Mouse (Mus musculus): ENCODE measurements around the gene Cir1.

The Cir1 gene

DNA sequence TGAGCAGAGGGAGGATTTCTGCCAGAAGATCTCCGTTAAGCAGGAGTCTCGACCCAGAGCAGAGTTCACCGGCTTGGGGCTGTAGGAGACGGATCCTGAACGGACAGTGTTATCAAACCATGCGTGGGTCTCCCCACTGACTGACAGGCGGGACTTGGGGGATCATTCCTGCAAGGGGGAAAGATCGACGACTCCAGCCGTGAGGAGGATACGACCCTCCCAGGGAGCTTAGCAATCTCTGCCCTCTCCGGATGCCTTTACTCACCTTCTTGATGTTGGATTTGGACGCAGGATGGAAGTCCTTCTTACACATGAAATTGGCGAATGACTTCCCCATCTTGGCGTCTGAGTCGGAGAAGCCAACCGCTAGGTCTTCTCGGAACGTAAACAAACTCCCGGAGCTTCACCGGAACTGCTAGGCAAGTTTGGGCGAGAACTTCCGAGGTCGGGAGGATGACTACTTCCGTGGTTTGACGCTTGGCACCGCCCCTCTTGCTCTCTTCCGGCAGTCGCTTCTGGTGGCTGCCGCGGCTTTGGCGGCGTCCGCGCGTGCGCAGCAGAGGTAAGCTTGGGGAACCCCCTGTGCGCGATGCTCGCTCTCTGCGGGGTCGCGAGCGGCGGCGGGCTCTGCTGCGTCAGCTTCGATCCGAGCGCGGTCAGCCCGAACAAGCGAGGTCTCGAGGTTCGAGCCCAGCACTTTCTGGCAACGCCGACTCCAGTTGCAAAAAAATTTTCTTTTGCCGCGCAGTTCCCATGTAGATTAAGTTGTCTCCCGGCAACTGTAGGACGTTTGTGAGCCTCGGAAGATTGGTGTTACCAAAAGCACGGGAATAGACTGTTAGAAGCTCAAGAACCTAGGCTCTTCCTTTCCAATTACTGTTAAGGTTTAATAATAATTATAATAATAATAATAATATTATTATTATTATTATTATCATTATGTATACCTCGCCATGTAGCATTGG lies at the start of gene Cir1, which contains the start of gene Scrn3:
Gene Cir1 (minus strand): TSS at position 550 of the 965 bp plus-strand sequence.
Gene Scrn3 (plus strand): TSS at position 450 of the 965 bp plus-strand sequence.
- DNase-seq (ENCODE audit: low read depth, low spot score) = peak; percentile 98

DNA sequence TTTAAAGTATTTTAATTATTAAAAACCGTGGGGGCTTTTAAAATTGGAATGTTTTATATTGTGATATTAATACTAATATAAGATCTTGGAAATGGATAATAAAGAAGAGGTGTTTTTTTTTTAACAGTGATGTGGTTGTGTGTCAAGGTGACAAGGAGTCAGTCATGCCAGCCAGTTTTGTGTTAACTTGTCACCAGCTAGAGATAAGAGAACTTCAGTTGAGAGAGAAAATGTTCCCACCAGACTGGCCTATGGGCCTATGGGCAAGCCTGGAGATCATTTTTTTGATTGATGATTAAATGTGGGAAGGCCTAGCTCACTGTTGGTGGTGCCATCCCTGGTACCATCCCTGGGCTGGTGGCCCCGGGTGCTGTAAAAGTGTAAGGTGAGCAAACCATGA lies 48.0 kb upstream of the Cir1 start:
- DNase-seq (ENCODE audit: low read depth, low spot score) = no peak

DNA sequence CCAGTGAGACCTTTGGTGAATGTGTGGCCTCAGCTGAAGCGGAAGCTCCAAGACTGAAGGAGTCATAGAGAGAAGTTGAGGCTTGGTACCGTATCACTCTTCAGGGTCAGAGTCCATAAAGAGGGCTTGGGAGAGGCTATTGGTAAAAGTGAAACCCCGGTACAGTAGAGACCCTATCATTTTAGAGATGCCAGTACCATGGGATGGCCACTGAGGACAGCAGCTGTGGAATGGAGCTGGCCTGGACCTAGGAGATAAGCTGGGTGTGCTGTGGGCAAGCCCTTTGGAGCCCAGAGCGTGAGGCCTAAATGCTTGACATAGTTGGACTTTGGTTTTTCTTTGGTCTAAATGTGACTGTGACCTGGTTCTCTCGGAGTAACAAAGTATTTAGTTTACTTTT lies 47.4 kb upstream of the Cir1 start:
- DNase-seq (ENCODE audit: low read depth, low spot score) = no peak

DNA sequence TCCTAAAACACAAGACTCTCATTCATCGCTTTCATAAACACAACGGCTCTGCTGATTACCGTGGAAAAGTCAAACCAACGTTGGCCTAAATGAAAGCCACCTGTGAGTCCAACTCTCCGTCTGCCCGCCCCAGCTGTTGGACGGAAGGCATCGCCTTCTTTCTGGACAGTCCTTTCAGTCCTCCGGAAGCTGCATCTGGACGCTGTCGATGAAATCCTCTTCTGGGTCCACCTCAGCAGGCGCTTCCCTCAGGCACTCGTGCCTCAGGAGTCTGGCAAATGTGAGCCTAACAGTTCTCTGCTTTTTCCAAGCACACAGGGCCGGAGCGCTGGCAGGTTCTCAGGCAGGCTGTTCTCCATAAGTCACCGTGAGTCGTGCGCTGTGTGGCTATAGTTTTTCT lies 44.5 kb upstream of the Cir1 start:
- DNase-seq (ENCODE audit: low read depth, low spot score) = no peak

DNA sequence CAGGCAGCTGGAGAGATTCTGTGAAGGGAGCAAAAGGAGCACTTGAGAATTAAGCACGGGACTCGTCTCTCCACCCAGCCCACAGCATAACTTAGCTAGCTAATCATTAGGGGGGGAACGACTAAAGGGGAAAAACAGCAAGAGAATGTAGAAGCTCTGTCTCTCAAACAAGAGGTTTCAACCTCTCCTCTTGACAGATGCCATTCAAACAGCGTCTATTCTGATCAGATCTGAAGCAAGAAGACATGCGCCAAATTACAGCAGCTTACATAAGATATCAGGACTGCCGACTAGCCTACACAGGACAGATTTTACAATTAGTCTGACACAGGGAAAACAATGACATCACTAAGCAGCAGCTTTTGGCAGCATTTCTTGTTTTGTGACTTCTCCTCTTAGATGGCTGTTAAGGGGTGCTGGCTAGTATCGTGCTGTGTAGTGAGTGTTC lies 39.5 kb upstream of the Cir1 start:
- DNase-seq (ENCODE audit: low read depth, low spot score) = no peak

DNA sequence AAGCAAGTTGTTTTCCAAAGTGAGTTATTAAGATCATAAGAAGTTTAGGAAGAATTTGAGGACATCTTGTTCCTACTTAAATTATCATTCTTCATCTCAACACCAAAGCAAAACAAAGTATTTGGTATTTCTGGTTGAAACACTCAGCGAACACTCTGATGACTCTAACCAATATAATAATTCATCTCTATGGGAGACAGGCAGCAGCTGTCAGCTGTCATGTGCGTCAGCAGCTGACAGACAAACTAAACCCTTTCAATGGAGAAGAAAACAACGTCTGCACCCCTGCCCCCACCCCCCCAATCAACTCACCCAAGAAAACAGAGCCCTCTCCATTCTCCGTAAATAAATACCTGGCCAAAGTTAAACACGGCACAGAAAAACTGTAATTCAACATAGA lies 39.0 kb upstream of the Cir1 start:
- no peak for DNase-seq (ENCODE audit: low read depth, low spot score)

DNA sequence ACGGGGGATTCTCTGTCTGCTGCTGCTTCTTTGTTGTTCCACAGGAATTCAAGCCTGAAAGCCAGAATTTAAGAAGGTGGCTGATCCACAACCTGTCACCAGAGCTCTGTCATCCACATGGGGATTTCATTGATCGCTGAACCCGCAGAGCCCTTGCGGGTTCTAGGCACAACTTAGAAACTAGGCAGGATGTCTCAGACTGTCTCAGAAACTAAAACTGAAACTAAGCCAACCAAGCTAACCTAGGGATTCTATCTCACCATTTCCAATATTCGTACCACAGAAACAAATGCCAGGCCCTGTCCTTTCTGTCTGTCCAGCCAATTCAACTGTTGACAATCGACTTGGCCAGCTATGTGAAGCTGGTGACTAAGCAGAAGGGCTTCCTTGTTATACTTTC lies 35.7 kb upstream of the Cir1 start:
- no peak for DNase-seq (ENCODE audit: low read depth, low spot score)

DNA sequence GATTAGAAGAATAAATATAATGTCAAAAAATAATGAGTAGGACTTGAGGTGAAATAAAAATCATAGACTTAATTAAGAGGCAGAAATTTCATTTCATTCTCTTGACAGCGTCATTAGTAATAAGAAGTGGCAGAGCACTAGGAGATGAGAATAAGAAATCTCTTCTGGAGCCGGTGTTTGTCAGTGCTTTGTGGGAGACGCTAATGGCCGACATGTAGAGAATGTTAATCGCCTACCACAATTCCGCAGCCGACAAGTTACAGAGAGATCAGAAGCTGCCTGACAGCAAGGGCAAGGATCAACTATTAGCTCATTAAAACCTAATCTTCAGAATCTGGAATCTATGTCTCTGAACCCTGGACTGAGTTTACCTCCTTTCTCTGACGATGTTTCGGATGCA lies 35.3 kb upstream of the Cir1 start:
- DNase-seq (ENCODE audit: low read depth, low spot score) = no peak

DNA sequence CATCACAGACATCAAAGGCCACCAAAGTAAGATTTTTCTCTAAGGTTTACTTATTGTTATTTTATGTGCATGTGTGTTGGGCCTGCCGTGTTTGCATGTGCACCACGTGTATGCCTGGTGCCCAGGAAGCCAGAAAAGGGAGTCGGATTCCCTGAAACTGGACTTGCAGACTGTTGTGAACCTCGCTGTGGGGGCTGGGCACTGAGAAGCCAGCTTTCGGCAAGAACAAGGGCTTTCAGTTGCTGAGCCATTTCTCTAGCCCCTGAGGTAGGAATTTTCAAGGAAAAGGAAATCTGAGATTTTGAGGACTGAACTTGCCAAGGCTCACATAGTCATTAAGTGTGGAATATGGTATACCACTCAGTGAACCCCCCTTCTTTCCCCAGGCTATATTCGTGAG lies 34.6 kb upstream of the Cir1 start:
- DNase-seq (ENCODE audit: low read depth, low spot score) = no peak

DNA sequence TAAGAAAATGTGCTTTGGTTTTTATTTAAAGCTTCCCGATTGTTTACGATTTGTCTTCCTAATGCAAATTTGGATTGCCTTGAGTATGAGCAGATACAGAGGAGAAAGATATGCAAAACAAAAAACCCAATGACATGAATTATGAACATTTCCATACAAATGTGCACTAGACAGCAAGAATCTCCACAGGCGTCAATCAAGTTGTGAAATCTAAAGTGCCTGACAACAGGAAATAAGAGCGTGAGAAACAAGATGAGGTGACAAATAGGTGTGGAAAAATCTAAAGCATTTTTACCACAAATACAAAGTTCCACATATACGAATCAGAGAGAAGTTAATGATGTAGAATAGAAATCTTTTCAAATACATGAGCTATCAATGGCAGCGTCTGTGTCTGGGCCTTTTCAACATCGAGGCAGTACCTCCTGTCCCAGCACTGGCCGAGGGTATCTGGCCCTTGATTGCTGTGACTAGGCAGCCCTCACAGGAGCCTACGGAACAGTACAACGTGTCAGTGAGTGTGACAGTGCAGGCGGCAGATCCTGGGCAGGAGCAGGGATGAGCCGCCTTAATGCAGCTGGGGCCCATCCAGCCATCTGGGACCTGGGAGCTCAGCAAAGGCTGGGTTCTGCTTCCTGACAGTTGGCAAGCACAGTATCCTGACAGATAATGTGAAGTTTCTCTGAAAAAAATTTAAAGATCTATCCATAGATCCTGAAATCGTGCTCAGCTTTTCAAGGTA lies 34.0 kb upstream of the Cir1 start:
- DNase-seq (ENCODE audit: low read depth, low spot score) = no peak

DNA sequence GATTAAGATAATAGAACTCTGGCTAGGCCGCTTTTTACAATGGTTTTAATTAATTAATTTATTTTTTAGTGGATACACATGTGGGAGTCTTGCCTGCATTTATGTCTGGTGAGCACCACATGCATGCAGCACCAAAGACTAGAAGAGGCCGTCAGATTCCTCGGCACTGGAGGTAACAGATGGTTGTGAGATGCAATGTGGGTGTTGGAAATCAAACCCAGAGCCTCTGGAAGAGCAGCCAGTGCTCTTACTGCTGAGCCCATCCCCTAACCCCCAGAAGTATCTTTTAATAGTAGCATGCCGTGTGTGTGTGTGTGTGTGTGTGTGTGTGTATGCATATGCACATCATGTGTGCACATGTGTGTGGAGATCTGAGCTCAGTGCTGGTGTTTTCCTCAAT lies 32.7 kb upstream of the Cir1 start:
- no peak for DNase-seq (ENCODE audit: low read depth, low spot score)

DNA sequence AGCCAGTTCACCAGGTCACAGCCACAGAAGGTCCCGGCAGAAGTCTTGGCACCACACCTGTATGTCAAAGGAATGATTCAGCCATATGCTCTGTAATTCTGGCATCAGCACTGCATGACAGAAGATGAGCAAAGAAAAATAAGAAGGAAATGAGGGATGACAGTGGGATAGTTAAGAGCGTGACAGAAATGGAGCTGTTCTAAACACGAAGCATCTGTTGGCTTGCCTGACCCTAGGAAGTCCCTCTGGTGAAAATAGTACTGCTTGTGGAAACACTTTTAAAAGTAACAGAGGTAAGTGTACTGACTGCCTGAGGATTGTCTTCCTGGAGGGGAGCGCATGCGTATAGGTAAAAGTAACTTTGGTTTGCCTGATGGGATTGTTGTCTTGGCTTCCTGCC lies 31.2 kb upstream of the Cir1 start:
- no peak for DNase-seq (ENCODE audit: low read depth, low spot score)

DNA sequence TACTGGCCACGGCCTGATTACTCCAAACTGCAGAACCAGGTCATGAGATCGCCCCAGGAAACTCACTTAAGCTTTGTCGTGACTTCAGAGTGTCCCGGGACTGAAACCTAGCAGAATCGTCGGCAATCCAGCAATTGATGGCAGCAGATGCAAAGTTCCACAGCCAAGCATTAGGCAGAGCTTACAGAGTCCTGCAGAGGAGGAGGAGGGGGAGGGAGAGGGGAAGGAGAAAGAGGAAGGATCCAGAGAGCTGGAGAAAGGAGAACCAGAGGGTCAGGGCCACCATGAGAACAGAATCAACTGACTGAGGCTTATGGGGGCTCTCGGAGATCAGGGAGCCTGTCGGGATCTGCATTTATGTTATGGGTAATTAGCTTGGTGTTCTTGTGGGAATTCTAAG lies 25.9 kb upstream of the Cir1 start:
- DNase-seq (ENCODE audit: low read depth, low spot score) = no peak

DNA sequence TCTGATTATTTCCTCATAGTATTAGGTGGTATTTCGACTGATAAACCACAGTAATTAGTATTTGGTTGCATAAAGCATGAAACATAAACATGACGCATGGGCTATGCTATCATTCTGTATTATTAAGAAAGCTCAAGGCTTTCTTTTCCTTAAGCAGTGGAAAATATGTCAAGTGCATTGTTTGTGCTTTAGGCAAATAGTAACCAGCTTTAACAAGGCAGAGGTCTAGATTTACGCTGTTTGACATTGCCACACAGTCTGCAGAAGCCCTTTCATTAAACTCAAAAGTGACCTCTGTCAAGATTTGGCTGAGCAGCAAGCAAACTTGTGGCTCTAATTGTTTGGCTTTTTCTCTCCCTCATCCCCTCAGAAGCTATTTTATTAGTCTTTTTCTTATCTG lies 23.4 kb upstream of the Cir1 start:
- DNase-seq (ENCODE audit: low read depth, low spot score) = no peak

DNA sequence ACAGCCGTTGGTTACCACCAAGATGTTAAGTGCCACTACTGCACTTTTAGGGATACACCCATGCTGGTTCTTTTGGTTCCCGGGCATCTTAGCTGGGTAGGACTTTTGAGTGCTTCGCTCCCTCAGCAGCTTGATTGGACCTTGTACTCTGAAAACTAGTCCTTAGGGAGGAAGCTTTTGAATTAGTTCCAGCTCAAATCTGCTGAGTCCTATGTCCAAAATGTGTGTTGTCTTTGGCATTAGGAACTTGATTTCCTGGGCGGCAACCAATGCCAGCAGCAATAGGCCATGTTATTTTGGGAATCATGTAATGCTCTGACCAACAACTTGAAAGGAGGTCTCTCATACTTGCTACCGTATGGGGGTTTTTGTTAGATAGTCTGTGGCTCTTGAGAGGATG lies 13.4 kb upstream of the Cir1 start:
- DNase-seq (ENCODE audit: low read depth, low spot score) = no peak

DNA sequence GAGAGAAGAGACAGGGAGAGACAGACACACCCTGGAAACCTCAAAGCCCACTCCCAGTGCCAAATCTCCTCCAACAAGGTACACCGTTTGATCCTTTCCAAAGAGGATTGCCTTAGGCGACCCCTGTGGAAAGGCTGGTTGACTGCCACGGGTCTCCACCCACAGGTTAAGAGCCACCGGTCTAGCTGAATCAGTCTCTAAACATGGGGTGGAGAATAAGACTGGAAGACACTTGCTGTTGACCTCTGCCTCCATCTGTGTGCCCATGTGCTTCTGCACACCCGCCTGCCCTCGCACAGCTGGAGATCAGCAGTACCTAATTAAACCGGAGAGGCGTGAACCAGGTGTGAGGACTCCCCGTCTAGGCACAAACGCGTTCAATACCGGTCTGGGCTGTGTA lies 10.5 kb upstream of the Cir1 start:
- peak; percentile 47 for DNase-seq (ENCODE audit: low read depth, low spot score)

DNA sequence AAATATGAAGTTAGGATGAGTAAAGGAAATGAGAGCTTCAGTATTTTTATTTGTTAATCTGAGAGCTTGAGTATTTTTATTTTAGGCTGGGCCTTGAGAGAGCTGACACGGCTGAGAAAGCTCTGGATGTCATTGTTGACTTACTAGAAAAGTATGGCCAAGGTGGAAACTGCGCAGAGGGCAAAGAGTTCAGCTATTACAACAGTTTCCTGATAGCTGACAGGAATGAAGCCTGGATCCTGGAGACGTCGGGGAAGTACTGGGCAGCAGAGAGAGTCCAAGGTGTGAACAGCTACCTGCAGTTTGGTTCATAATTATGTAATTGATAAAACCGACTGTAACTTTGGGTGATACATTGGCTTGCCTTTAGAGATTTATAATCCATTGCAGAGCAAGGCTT lies 6.7 kb upstream of the Cir1 start:
- DNase-seq (ENCODE audit: low read depth, low spot score) = no peak

DNA sequence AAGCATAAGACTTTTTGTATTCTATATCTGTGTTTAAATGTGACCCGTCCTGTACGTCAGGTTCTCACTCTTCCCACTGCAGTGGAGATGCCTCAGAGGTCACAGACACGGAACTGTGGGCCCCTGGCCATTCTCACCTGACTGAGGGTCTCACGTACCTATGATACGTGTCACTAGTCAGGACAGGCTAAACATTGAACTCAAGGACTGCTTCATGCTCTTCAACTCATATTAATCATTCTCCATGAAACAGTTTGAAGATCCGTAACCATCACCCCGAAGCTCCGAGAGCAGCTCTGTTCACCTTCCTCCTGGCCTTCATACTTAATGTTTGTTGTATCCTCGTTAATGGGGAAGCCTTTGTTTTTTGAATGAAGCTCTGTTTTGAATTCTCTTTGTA lies 4.9 kb upstream of the Cir1 start:
- no peak for DNase-seq (ENCODE audit: low read depth, low spot score)

DNA sequence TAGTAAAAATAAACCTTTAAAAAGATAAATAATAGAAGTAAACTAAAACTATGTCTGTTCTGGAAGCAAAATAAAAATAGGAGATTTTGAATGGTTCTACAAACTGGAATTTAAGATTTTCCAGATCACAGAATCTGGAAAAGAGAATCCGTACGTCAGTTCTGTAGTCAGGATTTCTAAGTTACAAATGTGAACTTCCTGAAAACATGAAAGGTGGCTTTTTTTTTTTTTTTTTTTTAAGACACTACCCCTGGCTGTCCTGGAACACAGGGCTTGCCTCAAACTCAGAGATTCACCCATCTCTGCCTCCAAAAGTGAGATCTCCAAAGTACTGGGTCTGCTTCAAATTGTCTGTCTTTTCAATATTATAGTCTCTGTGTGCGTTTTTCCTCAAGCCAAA lies 1.8 kb upstream of the Cir1 start:
- DNase-seq (ENCODE audit: low read depth, low spot score) = no peak

DNA sequence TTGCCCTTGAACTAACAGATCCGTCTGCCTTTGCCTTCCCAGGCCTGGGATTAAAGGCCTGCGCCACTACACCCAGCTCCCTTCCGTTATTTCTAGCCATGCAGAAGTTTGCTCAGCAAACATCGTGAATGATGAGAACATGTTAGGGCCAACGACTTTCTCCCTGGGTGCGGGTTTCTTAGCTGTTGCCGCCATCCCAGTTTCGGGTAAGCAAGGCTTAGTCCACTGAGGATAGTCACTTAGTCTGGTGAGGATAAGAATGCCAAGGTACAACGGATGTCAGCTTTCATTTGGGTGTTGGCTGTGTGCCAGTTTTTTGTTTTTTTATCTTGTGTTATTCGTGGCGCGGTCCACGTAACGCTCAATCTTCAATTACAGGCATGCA lies 608 bp upstream of the Cir1 start:
- DNase-seq (ENCODE audit: low read depth, low spot score) = peak; percentile 31

DNA sequence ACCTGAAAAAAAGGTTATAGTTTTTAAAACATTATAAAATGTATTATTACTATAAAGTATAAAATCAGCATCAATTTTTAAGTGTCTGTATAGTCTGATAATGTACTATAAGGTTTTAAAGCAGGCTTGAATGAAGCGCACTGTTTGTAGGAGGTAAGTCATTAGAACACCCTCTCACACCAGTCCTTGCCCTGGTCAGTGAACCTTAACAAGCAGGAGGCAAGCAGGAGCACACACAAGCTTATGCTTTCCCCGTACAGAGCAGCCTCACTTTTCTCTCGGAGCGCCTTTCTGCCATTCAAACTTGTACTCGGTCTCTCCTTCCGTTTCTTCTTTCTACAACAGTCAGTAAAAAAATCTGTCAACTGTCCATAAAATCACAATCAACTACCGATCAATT lies 6.5 kb downstream of the Cir1 start:
- no peak for DNase-seq (ENCODE audit: low read depth, low spot score)

DNA sequence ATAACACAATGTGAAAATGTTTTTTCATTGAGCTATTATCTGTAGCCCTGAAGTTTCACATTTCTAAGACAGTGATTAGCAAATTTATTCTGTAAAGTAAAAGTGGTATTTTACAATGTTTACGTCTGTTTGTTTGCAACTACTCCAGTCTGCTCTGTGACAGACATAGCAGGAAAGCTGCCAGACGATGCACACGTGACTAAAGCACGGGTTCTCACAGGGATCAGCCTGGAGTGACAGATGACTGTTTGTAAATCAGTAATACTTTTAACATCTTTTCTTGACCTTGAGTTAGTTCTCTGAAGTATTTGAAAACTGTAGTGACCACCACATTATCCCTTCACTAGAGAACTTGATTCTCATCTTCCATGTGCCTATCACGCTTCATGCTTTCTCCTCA lies 8.0 kb downstream of the Cir1 start:
- no peak for DNase-seq (ENCODE audit: low read depth, low spot score)

DNA sequence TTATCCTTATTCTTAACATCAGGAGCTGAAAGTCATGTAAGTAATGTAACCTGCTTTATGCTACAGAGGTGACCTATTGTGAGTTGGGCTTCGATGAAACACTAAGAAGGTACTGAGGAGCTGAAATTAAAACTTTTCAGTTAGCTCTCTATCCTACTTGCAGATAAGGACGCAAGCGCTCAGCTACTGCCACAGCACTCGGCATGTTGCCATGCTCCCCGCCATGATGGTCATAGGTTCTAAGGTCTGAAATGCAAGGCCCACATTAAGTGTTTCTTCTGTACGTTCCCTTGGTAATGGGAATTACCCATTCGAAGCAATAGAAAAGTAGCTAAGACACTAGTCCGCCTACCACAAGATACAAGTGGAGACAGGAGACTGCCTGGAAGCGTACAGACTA lies 9.8 kb downstream of the Cir1 start:
- DNase-seq (ENCODE audit: low read depth, low spot score) = no peak
